Mouse (Mus musculus) liver, adult 2 months (tissue): ENCODE measurements around the gene Pde2a. TPM values are rescaled to one million over a fixed set of nuclear protein-coding genes. Genes with fewer than 3 reads are reported as not detected.
"Not testable (repeated sequence)": the region's sequence is repeated elsewhere in the genome, so short reads cannot be mapped to it uniquely, and the experiment has no call there.

Experiments
- DNase-seq: peaks from one replicate; pipeline ENCODE4 v3.0.0-alpha.2; 2011; ENCODE audit warnings: low read depth, low spot score; ENCODE audit errors: extremely low read depth
- H3K27ac ChIP-seq: fragments of 200-500 bp; replicated peaks from 2 replicates; pipeline ENCODE4 v1.5.1; 2012; ENCODE audit warnings: low read depth, mild to moderate bottlenecking, control low read depth, inconsistent platforms, low read length; ENCODE audit not compliant: insufficient read depth
- H3K27me3 ChIP-seq: fragments of 200-500 bp; 2 replicates; pipeline ENCODE4 v1.6.1; 2012; ENCODE audit warnings: mild to moderate bottlenecking, moderate library complexity, low read length, inconsistent platforms; ENCODE audit not compliant: control insufficient read depth, insufficient read depth
- H3K36me3 ChIP-seq: fragments of 200-500 bp; 2 replicates; pipeline ENCODE4 v1.6.1; 2012; ENCODE audit warnings: low read length, inconsistent platforms; ENCODE audit not compliant: control insufficient read depth, insufficient read depth
- H3K4me1 ChIP-seq: fragments of 200-500 bp; 2 replicates; pipeline ENCODE4 v1.6.1; 2011; ENCODE audit warnings: low read length; ENCODE audit not compliant: control insufficient read depth, insufficient read depth
- H3K4me3 ChIP-seq: fragments of 200-500 bp; 2 replicates; pipeline ENCODE4 v1.5.1; 2011; ENCODE audit warnings: low read depth, mild to moderate bottlenecking, control low read depth, low read length, moderate library complexity; ENCODE audit not compliant: insufficient read depth
- H3K79me2 ChIP-seq: fragments of 200-500 bp; 2 replicates; pipeline ENCODE4 v1.6.1; 2012; ENCODE audit warnings: inconsistent platforms, mild to moderate bottlenecking, low read length, moderate library complexity; ENCODE audit not compliant: control insufficient read depth, insufficient read depth
- H3K9ac ChIP-seq: fragments of 200-500 bp; 2 replicates; pipeline ENCODE4 v1.6.1; 2012; ENCODE audit warnings: low read depth, mild to moderate bottlenecking, control low read depth, inconsistent platforms, low read length
- CTCF ChIP-seq: fragments of 200-500 bp; IDR thresholded peaks from 2 replicates; pipeline ENCODE4 v1.5.1; 2011; ENCODE audit warnings: low read depth, low read length, control low read depth
- POLR2A ChIP-seq: fragments of 200-500 bp; IDR thresholded peaks from 2 replicates; pipeline ENCODE4 v1.6.1; 2011; ENCODE audit warnings: low read length, control low read depth; ENCODE audit not compliant: insufficient read depth; ENCODE audit errors: extremely low read depth
- WGBS: fragments of 180-500 bp; shearing (Covaris S2); methylation state at CpG from one replicate; pipeline ENCODE4 v1.1.7; 2018; 5-methylcytosine and 5-hydroxymethylcytosine counted together
- polyA plus RNA-seq: library from polyadenylated mRNA; depleted of rRNA; stranded (reverse); fragments of >200 nt; gene quantifications from 2 replicates; pipeline ENCODE4 v1.2.3, GENCODE M21; 2012
- total RNA-seq: library from RNA; depleted of rRNA; stranded (reverse); fragments of >200 nt; gene quantifications from 2 replicates; pipeline ENCODE4 v1.2.3, GENCODE M21; 2014

Pde2a gene
- total and polyA plus RNA-seq, 2 experiments: 7.7 to 11.4 TPM

GRCm38 (mm10) chr7:101541734-101542133 is 120.2 kb downstream of the Pde2a start:
- TF ChIP-seq CTCF (no peak), POLR2A (no peak)
- no peak overlapping the region for H3K9ac ChIP-seq
- H3K27me3 ChIP-seq: no peaks in the 10 kb centered on the region
- H3K27ac ChIP-seq: no peak overlapping the region
- 88% methylated on average over 10 of the region's 10 CpGs for WGBS
- H3K79me2 ChIP-seq: no peaks in the 10 kb centered on the region
- no peaks in the 10 kb centered on the region; the same call in 1 of the 2 replicates for H3K4me1 ChIP-seq
- no peak overlapping the region for H3K4me3 ChIP-seq
- no peak for DNase-seq
- H3K36me3 ChIP-seq: no peaks in the 10 kb centered on the region

- H3K36me3 ChIP-seq: no peaks in the 10 kb centered on the region
- TF ChIP-seq CTCF (no peak), POLR2A (no peak)
- H3K4me1 ChIP-seq: no peaks in the 10 kb centered on the region
- no peaks in the 10 kb centered on the region for H3K79me2 ChIP-seq
- no peak for DNase-seq
- H3K27ac ChIP-seq: no peak overlapping the region
- H3K9ac ChIP-seq: no peak overlapping the region
- no peaks in the 10 kb centered on the region for H3K27me3 ChIP-seq
- WGBS: 84% methylated on average over 3 of the region's 3 CpGs
- H3K4me3 ChIP-seq: 0 out of 2 replicates have a peak overlapping the region, but pooled peaks have one; percentile 7
These were observed 126.2 kb downstream of the Pde2a start for GRCm38 (mm10) chr7:101547651-101548050.

DNA sequence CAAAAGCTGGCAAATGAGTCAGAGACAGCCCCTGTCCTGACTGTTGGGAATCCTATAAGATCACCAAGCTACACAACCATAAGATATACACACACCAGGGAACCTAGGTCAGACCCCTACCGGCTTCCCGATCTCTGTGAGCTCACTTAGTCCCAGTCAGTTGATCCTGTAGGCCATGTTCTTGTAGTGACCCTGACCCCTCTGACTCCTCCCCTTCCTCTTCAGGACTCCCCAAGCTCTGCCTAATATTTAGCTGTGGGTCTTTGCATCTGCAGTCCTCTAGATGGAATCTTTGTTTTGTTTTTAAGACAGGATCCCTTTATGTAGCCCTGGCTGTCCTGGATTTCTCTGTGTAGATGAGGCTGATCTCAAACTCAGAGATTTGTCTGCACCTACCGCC is 127.8 kb downstream of the Pde2a start:
- TF ChIP-seq POLR2A (no peak), CTCF (no peak)
- Histone ChIP-seq H3K79me2 (no peaks in the 10 kb centered on the region), H3K36me3 (no peaks in the 10 kb centered on the region), H3K4me3 (no peak overlapping the region), H3K27ac (peak overlapping the region; percentile 35; the same call in 1 of the 2 replicates), H3K27me3 (no peaks in the 10 kb centered on the region), H3K4me1 (no peaks in the 10 kb centered on the region), H3K9ac (no peak overlapping the region)
- WGBS: 65% methylated on average over 3 of the region's 3 CpGs
- peak; percentile 26 for DNase-seq

DNA sequence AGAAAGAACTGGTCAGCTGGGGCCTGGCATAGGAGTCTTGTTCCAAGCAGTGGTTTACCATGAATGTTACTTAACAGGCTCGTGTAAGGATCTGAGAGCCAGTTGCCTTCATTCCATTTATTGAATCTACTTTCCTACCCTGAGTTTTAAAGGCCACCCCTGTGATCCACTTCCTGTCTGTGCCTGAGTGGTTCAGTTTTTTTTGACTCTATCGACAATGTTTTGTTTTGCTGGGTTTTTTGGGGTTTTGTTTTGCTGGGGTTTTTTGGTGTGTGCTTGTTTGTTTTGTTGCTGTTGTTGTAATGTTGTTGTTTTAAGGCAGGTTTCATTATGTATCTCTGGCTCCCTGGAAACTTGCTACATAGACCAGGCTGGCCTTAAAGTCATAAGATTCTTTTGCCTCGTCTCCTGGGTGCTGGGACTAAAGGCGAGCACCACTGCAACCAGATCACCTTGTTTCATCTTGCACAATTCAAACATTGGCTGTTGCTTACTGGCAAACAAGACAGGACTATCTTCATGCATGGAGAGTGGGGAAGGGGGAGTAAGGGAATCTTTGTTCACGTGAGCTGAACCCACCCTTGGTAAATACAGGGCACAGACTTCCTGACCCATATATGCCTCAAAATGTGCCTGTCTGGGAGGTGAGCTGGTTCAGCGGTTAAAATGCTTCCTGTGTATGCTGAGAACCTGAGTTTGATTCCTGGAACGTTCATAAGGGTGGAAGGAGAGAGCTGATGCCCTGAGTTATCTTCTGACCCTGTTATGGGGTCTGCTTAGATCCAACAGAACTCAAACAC is 129.4 kb downstream of the Pde2a start:
- no peak overlapping the region for H3K9ac ChIP-seq
- H3K36me3 ChIP-seq: no peaks in the 10 kb centered on the region
- no peaks in the 10 kb centered on the region for H3K79me2 ChIP-seq
- TF ChIP-seq POLR2A (no peak), CTCF (no peak)
- DNase-seq: no peak
- peak overlapping the region; percentile 47 for H3K27ac ChIP-seq
- no peaks in the 10 kb centered on the region for H3K27me3 ChIP-seq
- no peak overlapping the region for H3K4me3 ChIP-seq
- 62% methylated on average over 7 of the region's 7 CpGs for WGBS
- no peaks in the 10 kb centered on the region for H3K4me1 ChIP-seq

DNA sequence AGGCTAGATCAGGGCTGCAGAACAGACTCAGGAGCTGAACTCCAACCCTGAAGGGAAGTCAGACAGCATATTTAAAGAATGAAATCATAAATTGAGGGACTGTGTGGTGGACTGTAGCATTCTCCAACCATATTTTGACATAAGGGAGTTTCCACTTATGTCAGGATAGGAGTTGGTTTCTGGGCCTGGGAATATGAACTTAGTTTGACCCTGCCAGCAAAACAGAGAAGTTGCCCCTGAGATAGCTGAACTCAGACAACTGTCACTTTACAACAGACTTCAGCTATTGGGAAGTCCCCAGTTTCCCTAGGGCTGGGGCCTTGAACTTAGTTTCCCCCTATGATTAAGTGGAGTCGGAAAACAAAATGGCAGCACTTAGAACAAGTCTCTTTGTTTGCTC is 130.0 kb downstream of the Pde2a start:
- TF ChIP-seq POLR2A: no peak
- TF ChIP-seq CTCF: no peak
- peak; percentile 45 for DNase-seq
- no peaks in the 10 kb centered on the region for H3K36me3 ChIP-seq
- H3K79me2 ChIP-seq: no peaks in the 10 kb centered on the region
- no peaks in the 10 kb centered on the region for H3K4me1 ChIP-seq
- no peak overlapping the region for H3K9ac ChIP-seq
- H3K27me3 ChIP-seq: no peaks in the 10 kb centered on the region
- H3K27ac ChIP-seq: peak overlapping the region; percentile 47; the same call in 1 of the 2 replicates
- H3K4me3 ChIP-seq: no peak overlapping the region
- 86% methylated on average over 1 of the region's 1 CpGs for WGBS

DNA sequence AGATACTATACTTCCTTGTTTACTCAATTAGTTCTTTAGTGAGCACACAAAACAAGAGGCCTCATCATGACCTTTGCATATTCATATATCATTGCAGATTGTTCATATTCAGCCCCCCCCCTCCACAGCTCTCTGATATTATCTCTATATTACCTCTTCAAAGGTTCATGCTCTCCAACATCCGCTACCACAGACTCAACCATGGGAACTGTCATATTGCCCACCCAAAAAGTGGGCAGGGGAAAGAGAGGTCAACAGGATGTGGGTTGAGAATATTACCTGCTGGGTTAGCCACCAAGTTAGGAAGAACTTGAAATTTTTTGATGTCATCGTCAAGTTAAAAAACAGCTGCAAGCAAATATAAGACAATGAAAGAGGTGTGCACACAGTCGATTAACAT is 134.0 kb downstream of the Pde2a start:
- H3K27me3 ChIP-seq, H3K4me3 ChIP-seq, H3K9ac ChIP-seq, H3K36me3 ChIP-seq, H3K4me1 ChIP-seq, H3K79me2 ChIP-seq, DNase-seq, H3K27ac ChIP-seq: not testable (repeated sequence)
- 93% methylated on average over 3 of the region's 3 CpGs for WGBS
